Mouse (Mus musculus): ENCODE results near the gene 1700123L14Rik. TPM values are rescaled to one million over a fixed set of nuclear protein-coding genes. Genes with fewer than 3 reads are reported as not detected.

1700123L14Rik gene
- total RNA-seq (2023), result not detected

GRCm38 (mm10) chr6:96165818-96166379 is at the start of gene 1700123L14Rik:
Gene 1700123L14Rik, minus strand, starts transcription at chr6:96166243.

Other genes starting within 250 kb of the 1700123L14Rik start
- gene Fam19a1, start 53.1 kb downstream of the 1700123L14Rik start, total RNA-seq (2023), result not detected

Measured in neutrophil, adult 83 days (primary cell).